In the genomic region with DNA sequence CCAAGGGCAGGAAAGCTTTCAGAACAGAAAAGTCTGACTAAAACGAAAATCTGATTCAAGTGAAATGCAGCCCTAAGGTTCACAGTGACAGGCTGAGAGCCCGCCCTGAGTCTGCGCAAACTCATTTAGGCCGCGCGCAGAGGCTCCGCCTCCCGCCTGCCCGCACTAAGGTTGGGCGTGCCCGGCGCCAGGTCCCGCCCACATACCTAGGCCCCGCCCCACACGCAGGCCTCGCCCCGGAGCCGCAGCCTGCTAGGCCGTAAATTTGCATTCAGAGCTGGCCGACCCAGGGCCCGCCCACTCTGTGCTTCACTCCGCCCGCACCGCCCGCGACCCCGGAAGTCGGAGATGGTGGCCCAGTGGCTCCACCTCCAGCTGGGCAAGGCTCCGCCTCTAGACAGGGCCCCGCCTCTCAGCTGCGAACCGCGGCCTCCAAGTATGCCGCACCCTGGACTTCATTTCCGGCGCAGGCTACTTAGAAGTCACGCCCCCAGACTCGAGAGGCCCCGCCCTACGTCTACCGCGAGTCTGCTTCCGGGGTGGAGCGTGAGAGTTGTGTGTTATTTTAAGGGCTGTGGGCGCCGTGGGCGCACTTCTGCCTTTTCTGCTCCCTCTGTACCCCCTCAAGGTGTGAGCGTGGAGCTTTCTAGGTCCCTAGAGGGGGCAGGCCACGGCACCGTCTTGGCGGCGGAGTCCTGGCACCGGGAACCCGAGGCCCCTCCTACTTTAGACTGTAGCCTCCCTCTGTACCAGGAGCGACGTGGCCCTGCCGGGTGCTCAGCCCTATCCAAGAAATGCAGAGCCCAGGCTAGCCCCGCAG, we compare ENCODE assay signal across 8 mouse cellular contexts. TPM values are rescaled to one million over a fixed set of nuclear protein-coding genes. Genes with fewer than 3 reads are reported as not detected.
DNase-seq lines count a peak whose midpoint lies in the region; ATAC-seq and TF ChIP-seq lines count a peak whose summit lies in the region.

No protein-coding gene starts in this region.

- H3K4me3 ChIP-seq in hindbrain, embryonic 10.5 days, result peak overlapping the region; percentile 75
- peak overlapping the region; percentile 63 for H3K4me3 ChIP-seq in lung, postnatal 0 days (ENCODE audit: low read depth, low read length)

- no peak for TF ChIP-seq EP300 in lung, postnatal 0 days (IDR thresholded peaks at IDR 0.05)

- H3K9ac ChIP-seq in lung, postnatal 0 days (replicated peaks; ENCODE audit: low read depth), result peak overlapping the region; percentile 82

- H3K27me3 ChIP-seq in hindbrain, embryonic 10.5 days (ENCODE audit: insufficient read depth, poor library complexity, severe bottlenecking), result peaks cover 44% of the 10 kb centered on the region
- H3K27me3 ChIP-seq in lung, postnatal 0 days (replicated peaks; ENCODE audit: insufficient read depth, low read length), result no peaks in the 10 kb centered on the region

- WGBS in hindbrain, embryonic 10.5 days, result under 1% methylated on average over 58 of the region's 58 CpGs
- 1% methylated on average over 56 of the region's 58 CpGs for WGBS in lung, postnatal 0 days

- peaks cover 29% of the 10 kb centered on the region for H3K4me1 ChIP-seq in hindbrain, embryonic 10.5 days (replicated peaks)
- peaks cover 7% of the 10 kb centered on the region; the same call in 1 of the 2 replicates for H3K4me1 ChIP-seq in lung, postnatal 0 days (ENCODE audit: insufficient read depth, low read depth, low read length)

- H3K27ac ChIP-seq in hindbrain, embryonic 10.5 days, result peak overlapping the region; percentile 95
- peak overlapping the region; percentile 99 for H3K27ac ChIP-seq in lung, postnatal 0 days (ENCODE audit: low read length)

- H3K36me3 ChIP-seq in hindbrain, embryonic 10.5 days, result no peaks in the 10 kb centered on the region
- H3K36me3 ChIP-seq in lung, postnatal 0 days (ENCODE audit: insufficient read depth, low read length), result no peaks in the 10 kb centered on the region

- peak; percentile 86 for DNase-seq in MEL-GATA-1-ER (ENCODE audit: extremely low read depth, low read depth)
- peak; percentile 98 for DNase-seq in cerebellum, adult 8-10 months
- peak; percentile 96 for DNase-seq in forelimb bud, embryonic 11.5 days (ENCODE audit: low read depth, low spot score)
- DNase-seq in hindbrain, embryonic 10.5 days (ENCODE audit: low spot score), result peak; percentile 100
- peak; percentile 100 for DNase-seq in layer of hippocampus, adult 9-11 months
- DNase-seq in lung, postnatal 0 days (ENCODE audit: low spot score), result peak; percentile 99
- DNase-seq in ovary, postnatal 14 days (ENCODE audit: low spot score), result peak; percentile 98
- DNase-seq in thymus, postnatal 14 days, result peak; percentile 100

- no peaks in the 10 kb centered on the region for H3K9me3 ChIP-seq in hindbrain, embryonic 10.5 days
- no peaks in the 10 kb centered on the region for H3K9me3 ChIP-seq in lung, postnatal 0 days (ENCODE audit: low read length)

- ATAC-seq in lung, postnatal 0 days, result peak; percentile 97

- H3K4me2 ChIP-seq in lung, postnatal 0 days (replicated peaks; ENCODE audit: low read depth, low read length), result peak overlapping the region; percentile 54

- peak; percentile 2; the same call in 1 of the 2 replicates for TF ChIP-seq CTCF in lung, postnatal 0 days (IDR thresholded peaks at IDR 0.05)

RNA-seq across cellular contexts. Expression of gene Wnt7b, which starts 52.3 kb away (rescaled TPM):
- 52.3 and 127 TPM in 2 replicates for polyA plus RNA-seq in hindbrain, embryonic 10.5 days (2016; fragmentation: Nextera tagmentation; extraction: Ambion mirVana)
- 11.3 and 14.9 TPM in 2 replicates for polyA plus RNA-seq in lung, postnatal 0 days (2015; fragmentation: Nextera tagmentation; extraction: Ambion mirVana)

Comparison
In these comparisons a context has a peak if more than half of its experiments do, and no peak if none do; other contexts are left out.
1. Peak in every context shown above with its lines: DNase-seq, ATAC-seq, H3K4me3 ChIP-seq and H3K27ac ChIP-seq.